Mouse (Mus musculus): ENCODE results near the gene Hnrnpd. TPM values are rescaled to one million over a fixed set of nuclear protein-coding genes. Genes with fewer than 3 reads are reported as not detected.

Hnrnpd gene
- total RNA-seq (2023): 100 to 1,000 TPM; 302 to 314 TPM

DNA sequence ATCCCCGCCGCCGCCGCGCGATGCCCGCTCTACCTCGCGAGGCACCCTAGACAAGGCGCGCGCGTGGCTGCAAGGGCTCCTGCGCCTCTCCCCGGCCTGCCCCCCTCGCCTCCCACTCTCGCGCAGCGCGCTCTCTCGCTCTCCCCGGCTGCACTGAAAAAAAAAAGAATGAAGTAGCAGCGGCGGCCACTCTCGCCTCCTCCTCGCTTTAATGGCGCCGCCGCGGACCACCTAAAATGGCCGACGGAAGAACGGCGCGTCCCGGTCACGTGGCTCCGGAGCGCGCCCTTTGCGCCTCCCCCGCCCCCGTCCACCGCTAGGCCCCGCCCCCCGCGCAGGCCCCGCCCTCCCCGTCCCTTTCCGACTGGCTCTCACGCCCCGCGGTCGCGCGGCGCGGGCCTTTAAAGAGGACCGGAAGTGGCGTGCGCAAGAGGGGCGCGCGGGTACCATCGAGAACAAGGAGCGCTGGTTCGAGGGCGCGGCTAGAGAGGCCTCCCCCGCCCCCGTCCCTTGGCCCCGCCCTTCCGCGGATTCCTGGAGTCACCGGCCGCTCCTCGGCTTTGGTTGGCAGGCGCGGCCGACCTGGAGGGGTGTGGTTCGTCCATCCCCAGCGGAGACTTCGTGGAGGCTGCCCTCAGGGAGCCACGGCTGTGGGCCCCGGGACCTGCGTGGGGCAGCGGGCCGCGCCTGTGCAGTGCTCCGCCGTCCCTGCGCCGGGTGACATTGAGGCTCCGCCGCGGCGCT lies at the start of gene Hnrnpd, which contains the start of gene 4930524J08Rik:
TSS of gene Hnrnpd (minus strand) at position 240 of the 744 bp plus-strand sequence.
TSS of gene 4930524J08Rik (plus strand) at position 363 of the 744 bp plus-strand sequence.

GRCm38 (mm10) chr5:99906181-99906956 lies 72.4 kb downstream of the Hnrnpd start, which contains the start of gene Vamp9:
Vamp9 (plus strand) TSS chr5:99906254.

Other genes with a start within 250 kb of the Hnrnpd start
- gene Rasgef1b, start 249.9 kb downstream of the Hnrnpd start, total RNA-seq (2023): 100 to 1,000 TPM; 178 to 208 TPM
- gene Vamp9, start 72.7 kb downstream of the Hnrnpd start, total RNA-seq (2023): not detected
- 1 to 10 TPM; 1.7 to 3.0 TPM for gene 4930524J08Rik, start 123 bp upstream of the Hnrnpd start, total RNA-seq (2023)
- gene Hnrnpdl, start 60.7 kb upstream of the Hnrnpd start, total RNA-seq (2023): 100 to 1,000 TPM; 351 to 382 TPM
- gene Enoph1, start 61.0 kb upstream of the Hnrnpd start, total RNA-seq (2023): 10 to 100 TPM; 22.7 to 25.0 TPM
- gene Tmem150c, start 180.9 kb upstream of the Hnrnpd start, total RNA-seq (2023): not detected

Data from B cell, adult 67 days (primary cell).